10 mouse cellular contexts compared by ENCODE assay signal in genomic region chr2:164517485-164518221, GRCm38 (mm10). TPM values are rescaled to one million over a fixed set of nuclear protein-coding genes. Genes with fewer than 3 reads are reported as not detected.
A peak's percentile ranks its signal among the peaks of the same experiment; 100 is the strongest.
DNase-seq lines count a peak whose midpoint lies in the region; ATAC-seq lines count a peak whose summit lies in the region.
"Had no signal": no experiment of that assay in that cellular context is flagged by ENCODE, and none has a peak within 500 bp of the region (broad histone marks: within the 10 kb centered on the region; RNA-seq: fewer than 3 reads in every experiment).

No protein-coding gene starts in this region.

- H3K4me2 ChIP-seq in limb, embryonic 11.5 days (ENCODE audit: low read depth, severe bottlenecking), result no peak overlapping the region
- H3K4me2 ChIP-seq in neural tube, embryonic 11.5 days (ENCODE audit: low read depth), result no peak overlapping the region
- H3K4me2 ChIP-seq: embryonic facial prominence, embryonic 13.5 days had no signal

- H3K27ac ChIP-seq in limb, embryonic 11.5 days (replicated peaks; ENCODE audit: low read depth, low read length), result no peak overlapping the region
- no peak overlapping the region for H3K27ac ChIP-seq in neural tube, embryonic 11.5 days (ENCODE audit: low read depth, low read length)
- H3K27ac ChIP-seq: embryonic facial prominence, embryonic 13.5 days had no signal

- H3K9ac ChIP-seq in limb, embryonic 11.5 days (ENCODE audit: low read length), result no peak overlapping the region
- no peak overlapping the region for H3K9ac ChIP-seq in neural tube, embryonic 11.5 days (ENCODE audit: low read length)
- H3K9ac ChIP-seq: embryonic facial prominence, embryonic 13.5 days had no signal

- H3K4me1 ChIP-seq in limb, embryonic 11.5 days (ENCODE audit: control insufficient read depth, insufficient read depth, low read length), result 0 out of 2 replicates have a peak, but pooled peaks cover 3% of the 10 kb centered on the region
- H3K4me1 ChIP-seq in neural tube, embryonic 11.5 days (ENCODE audit: control insufficient read depth, insufficient read depth, low read length), result no peaks in the 10 kb centered on the region

- no peaks in the 10 kb centered on the region for H3K36me3 ChIP-seq in limb, embryonic 11.5 days (ENCODE audit: control insufficient read depth, insufficient read depth, low read length)
- no peaks in the 10 kb centered on the region for H3K36me3 ChIP-seq in neural tube, embryonic 11.5 days (ENCODE audit: control insufficient read depth, insufficient read depth, low read length)
- H3K36me3 ChIP-seq: embryonic facial prominence, embryonic 13.5 days had no signal

- H3K9me3 ChIP-seq in limb, embryonic 11.5 days (ENCODE audit: control insufficient read depth, low read length), result no peaks in the 10 kb centered on the region
- no peaks in the 10 kb centered on the region for H3K9me3 ChIP-seq in neural tube, embryonic 11.5 days (ENCODE audit: control insufficient read depth, low read length)
- H3K9me3 ChIP-seq: embryonic facial prominence, embryonic 13.5 days had no signal

- peak; percentile 54 for DNase-seq in left cerebral cortex, adult 11 months (ENCODE audit: low spot score)
- no peak for DNase-seq in left cerebral cortex, postnatal 10 days (ENCODE audit: extremely low spot score in 1 of 2, low spot score in 2 of 2)
- DNase-seq in adrenal gland, adult 2 months, result peak; percentile 69
- DNase-seq in embryo, embryonic 9.5 days (ENCODE audit: extremely low spot score), result peak; percentile 71
- peak; percentile 64 to 70 for DNase-seq in heart, postnatal 10 days
- peak; percentile 65 for DNase-seq in limb, embryonic 11.5 days (ENCODE audit: low spot score)
- peak; percentile 51 for DNase-seq in neural tube, embryonic 11.5 days (ENCODE audit: low spot score)
- peak; percentile 73 for DNase-seq in thymus, postnatal 25 days

- intact Hi-C loops in left cerebral cortex, postnatal 10 days (cut with DNase I), result no loop called here
- intact Hi-C loops in heart, postnatal 10 days (cut with DNase I), result loop anchor here (2.0 kb wide), 1 partner anchor 47 kb away; no protein-coding TSS in a partner anchor

- no peak overlapping the region for H3K4me3 ChIP-seq in limb, embryonic 11.5 days (ENCODE audit: low read depth, low read length)
- no peak overlapping the region for H3K4me3 ChIP-seq in neural tube, embryonic 11.5 days (ENCODE audit: low read depth, low read length)
- H3K4me3 ChIP-seq: embryonic facial prominence, embryonic 13.5 days; myocyte had no signal

- WGBS in limb, embryonic 11.5 days, result 31% methylated on average over 10 of the region's 10 CpGs
- 25% methylated on average over 7 of the region's 10 CpGs for WGBS in neural tube, embryonic 11.5 days

- H3K27me3 ChIP-seq in limb, embryonic 11.5 days (ENCODE audit: control insufficient read depth, insufficient read depth, low read length), result no peaks in the 10 kb centered on the region
- no peaks in the 10 kb centered on the region for H3K27me3 ChIP-seq in neural tube, embryonic 11.5 days (ENCODE audit: control insufficient read depth, insufficient read depth, low read length)
- H3K27me3 ChIP-seq: embryonic facial prominence, embryonic 13.5 days had no signal

- no peak for ATAC-seq in limb, embryonic 11.5 days (ENCODE audit: insufficient number of reproducible peaks, low FRiP score, low TSS enrichment, low read depth)
- ATAC-seq in neural tube, embryonic 11.5 days (ENCODE audit: insufficient read depth, low FRiP score, low TSS enrichment), result no peak

RNA-seq across cellular contexts. Expression of gene Pigt, which starts 20.3 kb away (rescaled TPM):
- 100 to 1,000 TPM; 119 to 124 TPM for total RNA-seq in left cerebral cortex, postnatal 10 days (2021)
- 10 to 100 TPM; 72.7 to 98.8 TPM for total RNA-seq in adrenal gland, adult 2 months (2021)
- polyA plus RNA-seq in adrenal gland, adult 2 months (2012; rRNA removed), result 216 and 218 TPM in 2 replicates
- total RNA-seq in heart, postnatal 10 days (2021), result 10 to 100 TPM; 56.4 to 56.8 TPM
- 40.4 and 42.2 TPM in 2 replicates for polyA plus RNA-seq in limb, embryonic 11.5 days (2014; fragmentation: Nextera tagmentation; extraction: Ambion mirVana)
- 55.0 and 57.4 TPM in 2 replicates for polyA plus RNA-seq in neural tube, embryonic 11.5 days (2014; fragmentation: Nextera tagmentation; extraction: Ambion mirVana)

RNA-seq across cellular contexts. Expression of gene Dbndd2, which starts 31.7 kb away (rescaled TPM):
- total RNA-seq in left cerebral cortex, postnatal 10 days (2021), result 10 to 100 TPM; 75.5 to 77.3 TPM
- 1 to 10 TPM; 5.5 to 7.0 TPM for total RNA-seq in adrenal gland, adult 2 months (2021)
- polyA plus RNA-seq in adrenal gland, adult 2 months (2012; rRNA removed), result 20.8 and 30.7 TPM in 2 replicates
- total RNA-seq in heart, postnatal 10 days (2021), result 10 to 100 TPM; 17.1 to 18.9 TPM
- 0.38 and 1.3 TPM in 2 replicates for polyA plus RNA-seq in limb, embryonic 11.5 days (2014; fragmentation: Nextera tagmentation; extraction: Ambion mirVana)
- 3.5 and 4.5 TPM in 2 replicates for polyA plus RNA-seq in neural tube, embryonic 11.5 days (2014; fragmentation: Nextera tagmentation; extraction: Ambion mirVana)

RNA-seq across cellular contexts. Expression of gene Trp53tg5, which starts 44.1 kb away (rescaled TPM):
- total RNA-seq in left cerebral cortex, postnatal 10 days (2021), result not detected
- not detected for total RNA-seq in adrenal gland, adult 2 months (2021)
- polyA plus RNA-seq in adrenal gland, adult 2 months (2012; rRNA removed), result not detected in 2 replicates
- not detected for total RNA-seq in heart, postnatal 10 days (2021)
- not detected in 2 replicates for polyA plus RNA-seq in limb, embryonic 11.5 days (2014; fragmentation: Nextera tagmentation; extraction: Ambion mirVana)
- not detected in 2 replicates for polyA plus RNA-seq in neural tube, embryonic 11.5 days (2014; fragmentation: Nextera tagmentation; extraction: Ambion mirVana)
- polyA plus RNA-seq: embryonic facial prominence, embryonic 13.5 days; myocyte had no signal

RNA-seq across cellular contexts. Expression of gene Wfdc2, which starts 44.6 kb away (rescaled TPM):
- under 1 TPM in 1 of 2 experiments, not detected in 1; 0.84 TPM for total RNA-seq in left cerebral cortex, postnatal 10 days (2021)
- not detected for total RNA-seq in adrenal gland, adult 2 months (2021)
- polyA plus RNA-seq in adrenal gland, adult 2 months (2012; rRNA removed), result 0.51 and 0.73 TPM in 2 replicates
- total RNA-seq in heart, postnatal 10 days (2021), result 1 to 10 TPM in 1 of 2 experiments, under 1 TPM in 1; 0.84 to 1.0 TPM
- polyA plus RNA-seq in limb, embryonic 11.5 days (2014; fragmentation: Nextera tagmentation; extraction: Ambion mirVana), result 38.7 and 38.9 TPM in 2 replicates
- polyA plus RNA-seq in neural tube, embryonic 11.5 days (2014; fragmentation: Nextera tagmentation; extraction: Ambion mirVana), result 8.4 and 13.8 TPM in 2 replicates
- polyA plus RNA-seq: myocyte had no signal

RNA-seq across cellular contexts. Expression of gene Spint3, which starts 55.6 kb away (rescaled TPM):
- total RNA-seq in left cerebral cortex, postnatal 10 days (2021), result not detected
- total RNA-seq in adrenal gland, adult 2 months (2021), result not detected
- polyA plus RNA-seq in adrenal gland, adult 2 months (2012; rRNA removed), result not detected in 2 replicates
- total RNA-seq in heart, postnatal 10 days (2021), result not detected
- polyA plus RNA-seq in limb, embryonic 11.5 days (2014; fragmentation: Nextera tagmentation; extraction: Ambion mirVana), result not detected in 2 replicates
- polyA plus RNA-seq in neural tube, embryonic 11.5 days (2014; fragmentation: Nextera tagmentation; extraction: Ambion mirVana), result not detected in 2 replicates
- polyA plus RNA-seq: embryonic facial prominence, embryonic 13.5 days; myocyte had no signal

Comparison
In these comparisons a context has a peak if more than half of its experiments do, and no peak if none do; other contexts are left out.
1. DNase-seq: peak in left cerebral cortex, adult 11 months (single experiment), adrenal gland, adult 2 months (single experiment), embryo, embryonic 9.5 days (single experiment), heart, postnatal 10 days (2 of 2), limb, embryonic 11.5 days (single experiment), neural tube, embryonic 11.5 days (single experiment) and thymus, postnatal 25 days (single experiment); none in left cerebral cortex, postnatal 10 days (0 of 2).